Mouse (Mus musculus) embryonic fibroblast, embryonic 13.5 days (primary cell): Measurements from ENCODE around the gene 1110065P20Rik.

ENCODE experiments used
- CTCF ChIP-seq: IDR thresholded peaks from 2 replicates; pipeline ENCODE4 v1.5.1; 2011; ENCODE audit warnings: mild to moderate bottlenecking, control low read depth, low read length, moderate library complexity, borderline replicate concordance; ENCODE audit not compliant: insufficient read depth
- POLR2A ChIP-seq: IDR thresholded peaks from 2 replicates; pipeline ENCODE4 v1.6.1; 2011; ENCODE audit warnings: low read depth, mild to moderate bottlenecking, control low read depth, low read length, moderate library complexity

GRCm38 (mm10) chr4:124802309-124803260 lies 48.4 kb downstream of the 1110065P20Rik start:
- TF ChIP-seq CTCF (no peak), POLR2A (peak; percentile 96)
